Mouse (Mus musculus) embryonic facial prominence, embryonic 13.5 days (tissue): ENCODE measurements around the gene Samd5. TPM values are rescaled to one million over a fixed set of nuclear protein-coding genes. Genes with fewer than 3 reads are reported as not detected.

ENCODE experiments used
- ATAC-seq: fragments of 200-750 bp; cut with Nextera tagmentation; 2 replicates; pipeline ENCODE4 v1.8.0; 2017; ENCODE audit warnings: low read depth; ENCODE audit not compliant: insufficient number of reproducible peaks, insufficient read depth, low FRiP score, low TSS enrichment
- H3K27ac ChIP-seq: fragments of 300-500 bp; sonication (generic); 2 replicates; pipeline ENCODE4 v1.5.1; 2015; ENCODE audit warnings: moderate library complexity, mild to moderate bottlenecking, inconsistent platforms
- H3K27me3 ChIP-seq: fragments of 300-500 bp; sonication (generic); 2 replicates; pipeline ENCODE4 v1.6.1; 2015; ENCODE audit warnings: mild to moderate bottlenecking, inconsistent platforms
- H3K36me3 ChIP-seq: fragments of 300-500 bp; sonication (generic); 2 replicates; pipeline ENCODE4 v1.6.1; 2015; ENCODE audit warnings: mild to moderate bottlenecking, inconsistent platforms
- H3K4me1 ChIP-seq: fragments of 300-500 bp; sonication (generic); 2 replicates; pipeline ENCODE4 v1.6.1; 2015; ENCODE audit warnings: inconsistent platforms
- H3K4me2 ChIP-seq: fragments of 300-500 bp; sonication (generic); 2 replicates; pipeline ENCODE4 v1.6.1; 2015; ENCODE audit warnings: moderate library complexity, mild to moderate bottlenecking, inconsistent platforms
- H3K4me3 ChIP-seq: fragments of 300-500 bp; sonication (generic); 2 replicates; pipeline ENCODE4 v1.5.1; 2015; ENCODE audit warnings: mild to moderate bottlenecking, inconsistent platforms
- H3K9ac ChIP-seq: fragments of 300-500 bp; sonication (generic); 2 replicates; pipeline ENCODE4 v1.6.1; 2015; ENCODE audit warnings: mild to moderate bottlenecking, inconsistent platforms
- H3K9me3 ChIP-seq: fragments of 300-500 bp; sonication (generic); 2 replicates; pipeline ENCODE4 v1.6.1; 2016; ENCODE audit warnings: inconsistent platforms
- WGBS: fragments of 180-500 bp; shearing (Covaris S2); methylation state at CpG from one replicate; pipeline ENCODE4 v1.1.7; 2015; ENCODE audit warnings: mixed read lengths; 5-methylcytosine and 5-hydroxymethylcytosine counted together
- polyA plus RNA-seq: library from polyadenylated mRNA; unstranded; fragments of >200 nt; fragmentation: Nextera tagmentation; extraction: Ambion mirVana; gene quantifications from 2 replicates; pipeline ENCODE4 v1.2.1, GENCODE M21; 2015

Samd5 gene
- polyA plus RNA-seq: 13.8 and 15.2 TPM in 2 replicates

GRCm38 (mm10) chr10:9674561-9675521 lies at the start of gene Samd5:
Samd5 (minus strand) TSS chr10:9675208.
- Histone ChIP-seq H3K36me3 (no peaks in the 10 kb centered on the region), H3K27ac (peak within 1 kb of the TSS; percentile 84), H3K4me2 (peak within 1 kb of the TSS; percentile 96), H3K9ac (peak within 1 kb of the TSS; percentile 79), H3K4me1 (peaks cover 33% of the 10 kb centered on the region), H3K4me3 (peak within 1 kb of the TSS; percentile 80), H3K27me3 (peaks cover 7% of the 10 kb centered on the region; the same call in 1 of the 2 replicates), H3K9me3 (no peaks in the 10 kb centered on the region)
- ATAC-seq: peak; percentile 72
- under 1% methylated on average over 91 of the region's 91 CpGs for WGBS

- no peaks in the 10 kb centered on the region for H3K4me1 ChIP-seq
- H3K27ac ChIP-seq: no peak overlapping the region
- H3K36me3 ChIP-seq: no peaks in the 10 kb centered on the region
- no peak for ATAC-seq
- WGBS: 74% methylated on average over 11 of the region's 11 CpGs
- H3K4me2 ChIP-seq: no peak overlapping the region
- H3K4me3 ChIP-seq: no peak overlapping the region
- H3K9me3 ChIP-seq: no peaks in the 10 kb centered on the region
- no peaks in the 10 kb centered on the region for H3K27me3 ChIP-seq
- H3K9ac ChIP-seq: no peak overlapping the region
These were observed 47.7 kb upstream of the Samd5 start for GRCm38 (mm10) chr10:9722519-9723303.

- no peak for ATAC-seq
- Histone ChIP-seq H3K4me1 (peaks cover 7% of the 10 kb centered on the region), H3K27me3 (no peaks in the 10 kb centered on the region), H3K27ac (no peak overlapping the region), H3K4me3 (no peak overlapping the region), H3K4me2 (no peak overlapping the region), H3K36me3 (no peaks in the 10 kb centered on the region), H3K9me3 (no peaks in the 10 kb centered on the region), H3K9ac (no peak overlapping the region)
- 51% methylated on average over 5 of the region's 5 CpGs for WGBS
These were observed 45.0 kb upstream of the Samd5 start for GRCm38 (mm10) chr10:9720027-9720426.

- Histone ChIP-seq H3K4me2 (no peak overlapping the region), H3K9me3 (no peaks in the 10 kb centered on the region), H3K36me3 (no peaks in the 10 kb centered on the region), H3K4me3 (no peak overlapping the region), H3K4me1 (peaks cover 7% of the 10 kb centered on the region), H3K9ac (no peak overlapping the region), H3K27ac (no peak overlapping the region; the same call in 1 of the 2 replicates), H3K27me3 (no peaks in the 10 kb centered on the region)
- no peak for ATAC-seq
- WGBS: 63% methylated on average over 5 of the region's 5 CpGs
These were observed 43.1 kb upstream of the Samd5 start for GRCm38 (mm10) chr10:9718086-9718485.

GRCm38 (mm10) chr10:9704956-9705355 lies 29.9 kb upstream of the Samd5 start:
- H3K27ac ChIP-seq: peak overlapping the region; percentile 64
- 6% methylated on average over 1 of the region's 1 CpGs for WGBS

GRCm38 (mm10) chr10:9699071-9699761 lies 24.2 kb upstream of the Samd5 start:
- Histone ChIP-seq H3K4me1 (peaks cover 3% of the 10 kb centered on the region), H3K36me3 (no peaks in the 10 kb centered on the region), H3K27me3 (no peaks in the 10 kb centered on the region), H3K27ac (no peak overlapping the region), H3K9ac (no peak overlapping the region), H3K4me2 (no peak overlapping the region), H3K4me3 (no peak overlapping the region), H3K9me3 (no peaks in the 10 kb centered on the region)
- no peak for ATAC-seq
- WGBS: 84% methylated on average over 22 of the region's 22 CpGs

More at GRCm38 (mm10) chr10:9704956-9705355, 29.9 kb upstream of the Samd5 start:
- Histone ChIP-seq H3K4me3 (no peak overlapping the region), H3K9me3 (no peaks in the 10 kb centered on the region), H3K9ac (no peak overlapping the region), H3K4me1 (peaks cover 14% of the 10 kb centered on the region), H3K4me2 (no peak overlapping the region), H3K27me3 (no peaks in the 10 kb centered on the region), H3K36me3 (no peaks in the 10 kb centered on the region)
- ATAC-seq: no peak

- Histone ChIP-seq H3K27ac (no peak overlapping the region), H3K4me1 (no peaks in the 10 kb centered on the region), H3K9ac (no peak overlapping the region), H3K27me3 (no peaks in the 10 kb centered on the region), H3K4me3 (no peak overlapping the region), H3K36me3 (no peaks in the 10 kb centered on the region), H3K9me3 (no peaks in the 10 kb centered on the region), H3K4me2 (no peak overlapping the region)
- WGBS: 86% methylated on average over 9 of the region's 9 CpGs
- no peak for ATAC-seq
These were observed 23.1 kb upstream of the Samd5 start for GRCm38 (mm10) chr10:9698141-9698540.

GRCm38 (mm10) chr10:9696543-9697141 lies 21.6 kb upstream of the Samd5 start:
- Histone ChIP-seq H3K9me3 (no peaks in the 10 kb centered on the region), H3K4me1 (no peaks in the 10 kb centered on the region), H3K4me2 (no peak overlapping the region), H3K4me3 (no peak overlapping the region), H3K9ac (no peak overlapping the region), H3K27me3 (no peaks in the 10 kb centered on the region), H3K27ac (no peak overlapping the region), H3K36me3 (no peaks in the 10 kb centered on the region)
- 41% methylated on average over 6 of the region's 6 CpGs for WGBS
- ATAC-seq: no peak

- no peaks in the 10 kb centered on the region for H3K4me1 ChIP-seq
- no peak for ATAC-seq
- H3K4me3 ChIP-seq: no peak overlapping the region
- H3K9me3 ChIP-seq: no peaks in the 10 kb centered on the region
- H3K4me2 ChIP-seq: no peak overlapping the region
- H3K9ac ChIP-seq: no peak overlapping the region
- H3K27ac ChIP-seq: no peak overlapping the region
- 66% methylated on average over 16 of the region's 16 CpGs for WGBS
- no peaks in the 10 kb centered on the region for H3K36me3 ChIP-seq
- no peaks in the 10 kb centered on the region for H3K27me3 ChIP-seq
These were observed 19.1 kb upstream of the Samd5 start for GRCm38 (mm10) chr10:9693990-9694699.

GRCm38 (mm10) chr10:9680928-9681327 lies 5.9 kb upstream of the Samd5 start:
- Histone ChIP-seq H3K4me3 (no peak overlapping the region), H3K27ac (no peak overlapping the region), H3K4me1 (peaks cover 14% of the 10 kb centered on the region), H3K27me3 (peaks cover 6% of the 10 kb centered on the region; the same call in 1 of the 2 replicates), H3K36me3 (no peaks in the 10 kb centered on the region), H3K9me3 (no peaks in the 10 kb centered on the region), H3K4me2 (no peak overlapping the region), H3K9ac (no peak overlapping the region)
- no peak for ATAC-seq
- 79% methylated on average over 6 of the region's 6 CpGs for WGBS
